Mouse (Mus musculus): ENCODE measurements around the gene Tcf3.

DNA sequence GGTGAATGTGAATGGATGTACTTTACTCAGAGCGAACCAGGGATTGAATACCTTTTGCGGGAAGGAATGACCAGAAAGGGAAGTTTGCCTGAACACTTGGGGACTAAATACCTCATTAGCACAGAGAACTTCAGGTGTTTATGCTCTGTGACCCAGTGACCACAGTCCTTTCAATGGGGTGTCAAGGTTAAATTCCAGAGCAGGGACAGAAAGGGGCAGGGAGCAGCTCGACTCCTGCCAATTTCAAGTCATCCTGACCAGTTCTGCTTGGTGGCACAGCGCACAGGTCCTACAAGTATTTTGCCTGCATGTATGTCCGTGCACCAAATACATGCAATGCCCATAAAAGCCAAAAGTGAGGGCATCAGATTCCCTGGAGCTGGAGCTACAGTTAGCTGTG lies 31.6 kb upstream of the Tcf3 start:
- no peak for TF ChIP-seq POLR2A (IDR thresholded peaks at IDR 0.05; ENCODE audit: insufficient read depth, low read length)
- no peak for TF ChIP-seq CTCF (IDR thresholded peaks at IDR 0.05; ENCODE audit: low read depth, low read length)
- TF ChIP-seq EP300 (IDR thresholded peaks at IDR 0.05; ENCODE audit: insufficient read depth, low read depth, low read length): no peak

Measured in ES-Bruce4 (cell line).